Mouse (Mus musculus) forebrain, embryonic 12.5 days (tissue): ENCODE measurements around the gene Slc47a2. TPM values are rescaled to one million over a fixed set of nuclear protein-coding genes. Genes with fewer than 3 reads are reported as not detected.

ENCODE experiments used
- ATAC-seq: fragments of 200-750 bp; cut with Nextera tagmentation; 2 replicates; pipeline ENCODE4 v1.8.0; 2017; ENCODE audit warnings: moderate TSS enrichment; ENCODE audit not compliant: low FRiP score
- H3K27ac ChIP-seq: fragments of 300-500 bp; sonication (generic); 2 replicates; pipeline ENCODE4 v1.5.1; 2016; ENCODE audit warnings: mild to moderate bottlenecking
- H3K27me3 ChIP-seq: fragments of 300-500 bp; sonication (generic); 2 replicates; pipeline ENCODE4 v1.6.1; 2016; ENCODE audit warnings: mild to moderate bottlenecking
- H3K36me3 ChIP-seq: fragments of 300-500 bp; sonication (generic); replicated peaks from 2 replicates; pipeline ENCODE4 v1.6.1; 2016; ENCODE audit warnings: mild to moderate bottlenecking
- H3K4me1 ChIP-seq: fragments of 300-500 bp; sonication (generic); 2 replicates; pipeline ENCODE4 v1.6.1; 2016
- H3K4me2 ChIP-seq: fragments of 300-500 bp; sonication (generic); 2 replicates; pipeline ENCODE4 v1.6.1; 2016; ENCODE audit warnings: mild to moderate bottlenecking, moderate library complexity
- H3K4me3 ChIP-seq: fragments of 300-500 bp; sonication (generic); replicated peaks from 2 replicates; pipeline ENCODE4 v1.5.1; 2016; ENCODE audit warnings: mild to moderate bottlenecking
- H3K9ac ChIP-seq: fragments of 300-500 bp; sonication (generic); 2 replicates; pipeline ENCODE4 v1.6.1; 2016; ENCODE audit warnings: mild to moderate bottlenecking
- H3K9me3 ChIP-seq: fragments of 300-500 bp; sonication (generic); 2 replicates; pipeline ENCODE4 v1.6.1; 2016
- WGBS: fragments of 180-500 bp; shearing (Covaris S2); methylation state at CpG from one replicate; pipeline ENCODE4 v1.1.7; 2016; 5-methylcytosine and 5-hydroxymethylcytosine counted together
- polyA plus RNA-seq: library from polyadenylated mRNA; unstranded; fragments of >200 nt; fragmentation: Nextera tagmentation; extraction: Ambion mirVana; gene quantifications from 2 replicates; pipeline ENCODE4 v1.2.1, GENCODE M21; 2016

Gene Slc47a2
- polyA plus RNA-seq, 1 experiment from 2014 or later, result not detected

DNA sequence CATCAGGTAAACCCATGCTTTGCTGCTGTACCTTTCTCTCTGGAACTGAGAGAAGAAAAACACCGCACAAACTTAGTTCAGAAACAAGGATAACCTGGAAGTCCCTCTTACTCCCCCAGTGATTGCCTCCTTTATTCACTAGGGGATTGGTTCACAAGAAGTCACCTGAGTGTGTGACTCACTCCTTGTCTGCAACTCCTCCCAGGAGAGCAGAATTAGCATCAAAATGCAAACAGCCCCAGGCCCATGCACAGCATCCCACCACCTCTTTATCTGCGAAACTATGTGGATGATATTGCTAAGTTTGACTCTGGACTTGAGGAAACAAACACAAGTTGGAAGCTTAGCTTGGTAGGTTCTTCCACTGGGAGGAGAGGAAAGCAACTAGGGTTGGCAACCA lies 45.3 kb downstream of the Slc47a2 start:
- 83% methylated on average over 2 of the region's 2 CpGs for WGBS
- Histone ChIP-seq H3K4me2 (no peak overlapping the region), H3K4me1 (peaks cover 6% of the 10 kb centered on the region), H3K27me3 (no peaks in the 10 kb centered on the region), H3K4me3 (no peak overlapping the region), H3K36me3 (no peaks in the 10 kb centered on the region), H3K27ac (no peak overlapping the region), H3K9ac (no peak overlapping the region), H3K9me3 (no peaks in the 10 kb centered on the region)
- no peak for ATAC-seq

DNA sequence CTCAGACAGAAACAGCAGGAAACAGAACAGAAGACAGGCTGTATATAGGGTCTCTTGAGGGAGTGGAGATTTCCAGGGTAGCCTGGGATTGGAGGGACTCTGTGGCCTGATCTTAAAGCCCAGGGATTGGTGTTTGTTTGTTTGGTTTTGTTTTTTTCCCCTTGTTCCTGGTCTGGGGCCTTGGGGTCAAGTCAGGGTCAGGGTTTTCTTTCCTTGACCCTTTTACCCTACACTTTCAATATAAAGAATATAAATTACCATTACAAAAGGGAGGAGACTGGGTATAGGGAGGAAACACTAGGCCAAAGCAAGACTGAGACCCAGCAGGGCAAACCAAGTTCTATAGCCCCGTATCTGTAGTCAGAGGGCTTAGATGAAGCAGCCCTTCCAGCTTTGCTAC lies 46.1 kb downstream of the Slc47a2 start:
- no peak overlapping the region for H3K27ac ChIP-seq
- H3K4me3 ChIP-seq, result no peak overlapping the region
- no peaks in the 10 kb centered on the region for H3K9me3 ChIP-seq
- H3K4me2 ChIP-seq, result no peak overlapping the region
- WGBS, result 15% methylated on average over 1 of the region's 1 CpGs
- no peaks in the 10 kb centered on the region for H3K27me3 ChIP-seq
- H3K4me1 ChIP-seq, result peaks cover 6% of the 10 kb centered on the region
- no peak overlapping the region for H3K9ac ChIP-seq
- ATAC-seq, result no peak
- no peaks in the 10 kb centered on the region for H3K36me3 ChIP-seq

DNA sequence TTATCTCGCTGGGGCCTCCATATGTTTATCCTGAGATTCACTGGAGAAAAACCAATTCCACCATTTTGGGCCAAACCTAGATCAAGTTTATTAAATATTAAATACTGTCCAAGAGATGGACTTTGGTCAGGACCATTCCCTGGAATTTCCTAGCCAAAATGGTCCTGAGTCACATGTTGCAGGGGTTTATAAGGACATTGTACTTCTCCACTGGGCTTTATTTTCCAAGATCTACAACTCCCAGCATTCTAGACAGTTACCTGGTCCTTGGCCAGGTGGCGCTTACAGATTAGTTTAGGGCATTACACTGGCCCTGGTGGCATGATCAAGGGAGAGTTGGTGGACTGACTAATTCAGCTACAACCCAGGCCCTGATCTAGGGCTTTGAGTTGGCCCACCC lies 47.1 kb downstream of the Slc47a2 start:
- Histone ChIP-seq H3K9me3 (no peaks in the 10 kb centered on the region), H3K4me2 (no peak overlapping the region), H3K4me3 (no peak overlapping the region), H3K9ac (no peak overlapping the region), H3K27me3 (no peaks in the 10 kb centered on the region), H3K27ac (no peak overlapping the region), H3K4me1 (peaks cover 1% of the 10 kb centered on the region), H3K36me3 (no peaks in the 10 kb centered on the region)
- ATAC-seq, result no peak
- 82% methylated on average over 2 of the region's 2 CpGs for WGBS

DNA sequence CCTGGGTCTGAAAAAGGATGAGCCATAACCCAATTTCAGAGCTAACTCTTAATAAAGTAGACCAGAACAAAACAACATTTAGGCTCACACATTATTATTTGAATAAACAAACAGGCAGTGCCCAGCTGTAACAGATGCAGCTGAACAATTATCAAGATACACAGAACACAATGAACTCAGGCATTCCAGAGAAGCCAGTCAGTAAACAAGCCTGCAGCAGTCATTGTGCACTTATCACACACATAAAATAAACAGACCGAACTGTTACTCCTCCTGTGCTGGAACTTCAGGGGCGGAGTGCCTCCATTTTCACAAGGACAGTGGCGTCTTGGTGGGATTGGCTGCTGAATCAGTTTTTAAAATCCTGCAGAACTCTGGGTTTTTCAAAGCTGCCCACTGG lies 48.2 kb downstream of the Slc47a2 start:
- Histone ChIP-seq H3K36me3 (no peaks in the 10 kb centered on the region), H3K27ac (no peak overlapping the region), H3K4me1 (no peaks in the 10 kb centered on the region), H3K9me3 (no peaks in the 10 kb centered on the region), H3K4me2 (no peak overlapping the region), H3K4me3 (no peak overlapping the region), H3K9ac (no peak overlapping the region), H3K27me3 (no peaks in the 10 kb centered on the region)
- ATAC-seq, result no peak
- WGBS, result 89% methylated on average over 3 of the region's 3 CpGs

DNA sequence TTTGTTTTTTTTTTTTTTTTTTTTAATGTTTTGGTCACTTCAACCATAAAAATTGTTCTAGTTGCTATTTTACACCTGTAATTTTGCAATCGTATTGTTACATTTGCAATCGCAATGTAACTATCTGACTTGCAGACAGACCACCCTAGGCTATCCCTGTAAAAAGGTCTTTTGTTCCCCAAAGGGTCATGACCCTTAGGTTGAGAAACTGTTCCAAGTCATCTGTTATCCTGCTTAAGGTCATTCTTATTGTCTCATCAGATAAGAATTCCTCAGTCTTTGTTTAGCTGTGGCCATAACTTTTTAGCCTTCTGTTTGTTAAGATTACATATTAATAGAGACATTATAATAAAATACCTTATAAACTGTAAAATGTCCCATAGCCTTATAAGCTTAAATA lies 49.4 kb downstream of the Slc47a2 start:
- WGBS, result 53% methylated on average over 2 of the region's 2 CpGs
- Histone ChIP-seq H3K4me3 (no peak overlapping the region), H3K27ac (no peak overlapping the region), H3K27me3 (no peaks in the 10 kb centered on the region), H3K9me3 (no peaks in the 10 kb centered on the region), H3K9ac (no peak overlapping the region), H3K4me2 (no peak overlapping the region), H3K36me3 (no peaks in the 10 kb centered on the region), H3K4me1 (no peaks in the 10 kb centered on the region)
- ATAC-seq, result no peak

DNA sequence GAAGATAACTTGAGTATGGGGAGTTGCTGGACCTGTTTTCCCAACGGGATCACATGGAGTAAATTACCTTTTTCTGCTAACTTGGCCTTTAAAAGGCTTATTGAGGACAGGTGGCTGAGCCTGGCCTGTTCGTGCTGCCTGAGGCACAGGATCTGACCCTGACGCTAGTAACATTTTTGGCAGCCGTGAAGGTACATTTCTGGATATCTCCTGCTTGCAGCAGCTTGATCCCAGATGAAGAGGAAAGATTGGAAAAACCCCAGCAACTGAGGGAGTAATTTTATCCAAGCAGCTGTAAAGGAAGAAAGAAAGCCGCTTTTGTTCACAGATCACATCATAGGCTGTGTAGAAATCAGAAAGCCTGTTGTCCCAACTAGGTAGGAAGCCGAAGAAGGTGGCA lies 58.3 kb downstream of the Slc47a2 start:
- ATAC-seq, result no peak
- H3K4me2 ChIP-seq, result no peak overlapping the region
- H3K9ac ChIP-seq, result no peak overlapping the region
- no peaks in the 10 kb centered on the region for H3K27me3 ChIP-seq
- H3K36me3 ChIP-seq, result no peaks in the 10 kb centered on the region
- no peaks in the 10 kb centered on the region for H3K9me3 ChIP-seq
- no peaks in the 10 kb centered on the region for H3K4me1 ChIP-seq
- no peak overlapping the region for H3K27ac ChIP-seq
- WGBS, result 79% methylated on average over 6 of the region's 6 CpGs
- no peak overlapping the region for H3K4me3 ChIP-seq

DNA sequence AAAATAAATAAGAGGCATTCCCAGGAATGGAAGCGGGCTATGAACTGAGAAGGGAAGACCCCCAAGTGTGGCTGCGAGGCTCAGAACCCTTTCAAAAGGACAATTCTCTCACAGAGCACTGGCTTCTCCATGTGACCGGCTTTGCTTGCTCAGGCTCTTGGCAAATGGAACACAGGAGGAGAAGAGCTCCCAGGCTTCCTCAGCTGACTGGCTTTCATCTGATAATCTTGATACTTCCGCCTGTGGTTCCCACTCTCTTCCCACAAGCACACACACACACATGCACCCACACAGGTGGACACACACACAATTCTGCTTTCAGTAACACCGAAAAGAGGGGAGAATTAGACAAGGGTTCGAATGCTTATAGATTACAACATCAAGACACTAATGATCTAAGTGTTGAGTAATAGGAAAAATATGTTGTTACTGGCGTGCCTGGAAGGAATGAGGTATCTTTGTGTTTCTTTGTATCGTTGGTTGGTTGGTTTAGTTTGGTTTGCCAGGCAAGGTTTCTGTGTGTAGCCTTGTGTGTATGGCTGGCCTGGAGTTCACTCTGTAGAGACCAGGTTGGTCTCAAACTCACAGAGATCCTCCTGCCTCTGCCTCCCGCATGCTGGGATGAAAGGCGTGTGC lies 59.1 kb downstream of the Slc47a2 start:
- Histone ChIP-seq H3K27ac (no peak overlapping the region), H3K9ac (no peak overlapping the region), H3K4me3 (no peak overlapping the region), H3K4me1 (no peaks in the 10 kb centered on the region), H3K27me3 (no peaks in the 10 kb centered on the region), H3K9me3 (no peaks in the 10 kb centered on the region), H3K4me2 (no peak overlapping the region), H3K36me3 (no peaks in the 10 kb centered on the region)
- ATAC-seq, result no peak
- 89% methylated on average over 10 of the region's 10 CpGs for WGBS

DNA sequence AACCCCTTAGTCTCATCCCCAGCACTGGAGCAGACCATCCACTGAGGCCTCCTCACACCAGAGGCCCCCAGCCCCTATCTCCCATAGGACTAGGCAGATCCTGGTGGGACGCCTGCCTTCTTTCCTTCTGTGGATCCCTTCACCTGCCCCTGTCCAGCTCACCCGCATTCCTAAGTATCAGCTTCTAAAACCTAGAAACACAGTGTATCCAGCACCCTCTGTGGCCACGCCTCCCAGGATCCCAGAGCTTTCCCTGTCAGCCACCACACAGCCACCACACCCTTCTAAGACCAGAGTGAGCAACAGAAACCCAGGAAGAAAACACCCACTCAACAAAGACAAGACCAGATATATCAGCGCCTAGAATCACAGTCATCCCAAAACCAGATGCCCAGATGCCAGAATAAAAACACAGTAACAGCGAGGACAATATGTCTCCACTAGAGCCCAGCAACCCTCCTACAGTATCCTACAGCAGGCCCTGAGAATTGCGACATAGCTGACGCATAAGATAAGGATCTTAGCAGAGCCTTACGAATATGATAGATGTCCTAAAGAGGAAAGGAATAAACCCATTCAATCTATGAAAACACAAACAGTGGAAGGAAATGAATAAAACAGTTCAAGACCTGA lies 64.1 kb downstream of the Slc47a2 start:
- Histone ChIP-seq H3K36me3 (no peaks in the 10 kb centered on the region), H3K4me2 (no peak overlapping the region), H3K9me3 (no peaks in the 10 kb centered on the region), H3K27ac (no peak overlapping the region), H3K27me3 (no peaks in the 10 kb centered on the region), H3K9ac (no peak overlapping the region), H3K4me1 (no peaks in the 10 kb centered on the region), H3K4me3 (no peak overlapping the region)
- 89% methylated on average over 8 of the region's 8 CpGs for WGBS
- no peak for ATAC-seq

DNA sequence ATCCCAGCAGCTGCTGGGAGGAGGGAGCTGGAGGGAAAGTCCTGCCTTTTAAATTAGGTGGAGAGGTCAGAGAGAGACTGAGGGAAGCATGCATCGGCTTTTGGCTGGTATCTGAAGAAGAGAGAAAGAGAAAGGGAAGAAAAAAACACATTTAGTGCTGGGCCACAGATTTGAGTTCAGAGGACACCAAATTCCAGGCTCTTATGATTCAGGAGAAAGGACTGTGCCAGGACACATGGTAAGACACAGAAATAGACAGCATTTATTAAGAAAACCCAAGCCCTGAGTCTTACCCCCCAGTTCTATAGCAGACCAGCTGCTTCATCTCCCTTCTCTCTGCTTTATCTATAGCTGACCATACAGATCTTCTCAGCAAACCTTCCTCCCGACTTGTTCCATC lies 64.7 kb downstream of the Slc47a2 start:
- no peaks in the 10 kb centered on the region for H3K36me3 ChIP-seq
- H3K9me3 ChIP-seq, result no peaks in the 10 kb centered on the region
- H3K4me1 ChIP-seq, result no peaks in the 10 kb centered on the region
- ATAC-seq, result no peak
- no peaks in the 10 kb centered on the region for H3K27me3 ChIP-seq
- H3K9ac ChIP-seq, result no peak overlapping the region
- 88% methylated on average over 2 of the region's 2 CpGs for WGBS
- no peak overlapping the region for H3K27ac ChIP-seq
- no peak overlapping the region for H3K4me3 ChIP-seq
- no peak overlapping the region for H3K4me2 ChIP-seq

DNA sequence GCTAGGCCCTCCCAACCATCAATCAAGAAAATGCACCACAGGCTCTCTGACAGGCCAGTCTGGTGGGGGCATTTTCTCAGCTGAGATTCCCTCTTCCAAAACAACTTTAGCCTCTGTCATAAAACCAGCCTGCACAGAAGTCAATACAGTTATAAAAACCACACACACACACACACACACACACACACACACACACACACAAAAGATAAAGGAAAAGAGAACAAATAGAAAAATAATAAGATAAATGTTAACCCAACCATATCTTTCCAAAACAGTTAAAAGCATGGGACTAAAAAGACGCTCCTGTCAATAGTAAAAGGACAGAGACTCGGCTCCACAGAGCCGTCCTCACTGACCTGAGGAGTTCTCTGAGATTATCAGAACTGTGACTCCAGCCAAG lies 66.2 kb downstream of the Slc47a2 start:
- H3K27me3 ChIP-seq, result no peaks in the 10 kb centered on the region
- no peak overlapping the region for H3K27ac ChIP-seq
- WGBS, result 81% methylated on average over 3 of the region's 3 CpGs
- no peak overlapping the region for H3K9ac ChIP-seq
- no peak for ATAC-seq
- no peaks in the 10 kb centered on the region for H3K36me3 ChIP-seq
- no peaks in the 10 kb centered on the region for H3K9me3 ChIP-seq
- H3K4me1 ChIP-seq, result no peaks in the 10 kb centered on the region
- no peak overlapping the region for H3K4me3 ChIP-seq
- no peak overlapping the region for H3K4me2 ChIP-seq

DNA sequence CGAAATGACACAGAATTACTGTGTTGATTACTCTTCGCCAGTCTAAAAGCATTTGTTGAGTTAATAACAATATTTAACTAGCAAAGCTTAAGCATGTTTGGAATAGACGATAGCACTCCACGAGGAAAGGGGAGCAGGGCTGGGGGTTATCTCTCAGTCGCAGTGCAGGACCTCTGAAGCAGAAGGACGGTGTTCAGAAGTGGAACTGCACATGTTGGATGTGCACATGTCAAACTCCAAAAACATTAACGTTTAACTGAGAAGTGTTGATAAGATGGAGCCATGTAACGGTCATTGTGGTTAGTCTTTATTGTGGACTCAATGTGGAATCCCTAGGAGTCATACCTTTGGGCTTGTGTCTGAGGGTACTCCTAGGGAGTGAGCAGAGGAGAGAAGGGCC lies 67.6 kb downstream of the Slc47a2 start:
- Histone ChIP-seq H3K27me3 (0 out of 2 replicates have a peak, but pooled peaks cover 4% of the 10 kb centered on the region), H3K9me3 (no peaks in the 10 kb centered on the region), H3K4me1 (no peaks in the 10 kb centered on the region), H3K27ac (no peak overlapping the region), H3K9ac (no peak overlapping the region), H3K36me3 (no peaks in the 10 kb centered on the region), H3K4me3 (no peak overlapping the region), H3K4me2 (no peak overlapping the region)
- WGBS, result 82% methylated on average over 8 of the region's 8 CpGs
- no peak for ATAC-seq

DNA sequence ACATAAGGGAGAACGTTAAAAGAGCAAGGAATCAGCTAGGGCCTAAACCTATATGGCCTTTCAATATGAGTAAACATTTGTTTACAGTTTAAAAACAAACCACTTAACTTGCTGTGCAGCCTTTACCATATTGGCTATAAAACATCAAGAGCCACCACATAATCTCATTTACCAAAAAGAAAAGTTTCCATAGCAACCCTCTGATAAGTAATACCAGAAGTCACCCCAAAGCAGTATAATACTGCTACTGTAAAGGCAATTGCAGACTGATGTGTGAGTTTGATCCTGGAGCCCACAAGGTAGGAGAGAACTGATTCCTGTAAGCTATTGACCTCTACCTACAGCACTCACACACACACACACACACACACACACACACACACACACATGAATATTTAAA lies 68.2 kb downstream of the Slc47a2 start:
- Histone ChIP-seq H3K4me2 (no peak overlapping the region), H3K9ac (no peak overlapping the region), H3K9me3 (no peaks in the 10 kb centered on the region), H3K36me3 (no peaks in the 10 kb centered on the region), H3K27me3 (0 out of 2 replicates have a peak, but pooled peaks cover 4% of the 10 kb centered on the region), H3K4me1 (no peaks in the 10 kb centered on the region), H3K4me3 (no peak overlapping the region), H3K27ac (no peak overlapping the region)
- ATAC-seq, result no peak
- WGBS, result 82% methylated on average over 1 of the region's 1 CpGs

DNA sequence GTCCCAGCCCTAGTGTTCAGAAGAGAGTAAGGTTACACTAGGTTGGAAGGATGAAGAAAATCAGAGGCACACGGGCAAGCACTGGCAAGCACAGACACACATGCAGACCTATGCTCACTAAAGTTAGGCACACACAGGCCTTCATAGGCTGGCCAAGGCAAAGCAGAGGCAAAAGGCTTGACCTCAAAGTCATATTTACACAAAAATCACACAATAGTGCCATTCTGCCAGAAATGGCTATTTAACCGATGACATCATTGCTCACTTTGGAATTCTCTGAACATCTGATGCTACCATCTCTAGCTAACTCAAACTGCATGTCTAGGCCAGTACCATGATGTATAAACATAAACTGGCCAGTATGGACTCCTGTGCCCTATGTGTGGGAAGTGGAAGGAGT lies 68.7 kb downstream of the Slc47a2 start:
- peaks cover 4% of the 10 kb centered on the region; the same call in 1 of the 2 replicates for H3K27me3 ChIP-seq
- H3K4me2 ChIP-seq, result no peak overlapping the region
- H3K4me1 ChIP-seq, result no peaks in the 10 kb centered on the region
- H3K36me3 ChIP-seq, result no peaks in the 10 kb centered on the region
- WGBS, result 85% methylated on average over 2 of the region's 2 CpGs
- ATAC-seq, result no peak
- no peak overlapping the region for H3K4me3 ChIP-seq
- H3K9ac ChIP-seq, result no peak overlapping the region
- no peaks in the 10 kb centered on the region for H3K9me3 ChIP-seq
- H3K27ac ChIP-seq, result no peak overlapping the region
